Mouse (Mus musculus) ES-Bruce4 (cell line): Measurements from ENCODE around the gene Edc3.

Experiments
- CTCF ChIP-seq: IDR thresholded peaks from one replicate; pipeline ENCODE4 v1.8.1; 2011; ENCODE audit warnings: low read depth, low read length
- EP300 ChIP-seq: IDR thresholded peaks from 2 replicates; pipeline ENCODE4 v1.6.1; 2011; ENCODE audit warnings: low read depth, low read length; ENCODE audit not compliant: insufficient read depth
- POLR2A ChIP-seq: IDR thresholded peaks from one replicate; pipeline ENCODE4 v1.8.1; 2011; ENCODE audit warnings: low read length; ENCODE audit not compliant: insufficient read depth

GRCm38 (mm10) chr9:57712194-57712593 is 3.9 kb downstream of the Edc3 start:
- no peak for TF ChIP-seq POLR2A
- no peak for TF ChIP-seq CTCF
- TF ChIP-seq EP300: no peak
